ENCODE assay signal across 9 mouse cellular contexts in genomic region chr3:27317288-27318024, GRCm38 (mm10). TPM values are rescaled to one million over a fixed set of nuclear protein-coding genes. Genes with fewer than 3 reads are reported as not detected.
DNase-seq lines count a peak whose midpoint lies in the region; ATAC-seq and TF ChIP-seq lines count a peak whose summit lies in the region.
"Had no signal": no experiment of that assay in that cellular context is flagged by ENCODE, and none has a peak within 500 bp of the region (broad histone marks: within the 10 kb centered on the region; RNA-seq: fewer than 3 reads in every experiment).

No protein-coding gene starts in this region.

- TF ChIP-seq CTCF in spleen, adult 2 months (IDR thresholded peaks at IDR 0.05; ENCODE audit: extremely low read depth, insufficient read depth, insufficient read length, insufficient replicate concordance): no peak

- peaks cover 5 to 9% of the 10 kb centered on the region in 2 experiments for H3K4me1 ChIP-seq in heart, embryonic 14.5 days (ENCODE audit: control insufficient read depth in 2 of 2, insufficient read depth in 2 of 2, low read length in 2 of 2)
- peaks cover 5% of the 10 kb centered on the region; the same call in 1 of the 2 replicates for H3K4me1 ChIP-seq in spleen, adult 2 months (ENCODE audit: control insufficient read depth, insufficient read depth, insufficient read length)
- peaks cover 10% of the 10 kb centered on the region for H3K4me1 ChIP-seq in limb, embryonic 13.5 days
- H3K4me1 ChIP-seq in stomach, embryonic 14.5 days (ENCODE audit: control insufficient read depth, insufficient read depth, low read length): peaks cover 6% of the 10 kb centered on the region; the same call in 1 of the 2 replicates

- no peak overlapping the region; the same call in 1 of the 2 replicates for H3K9ac ChIP-seq in heart, embryonic 14.5 days (ENCODE audit: low read length)
- H3K9ac ChIP-seq in limb, embryonic 13.5 days: no peak overlapping the region; the same call in 1 of the 2 replicates
- no peak overlapping the region for H3K9ac ChIP-seq in stomach, embryonic 14.5 days (replicated peaks; ENCODE audit: low read depth, low read length)

- no peak for ATAC-seq in heart, embryonic 14.5 days (ENCODE audit: insufficient number of reproducible peaks, insufficient read depth, low FRiP score, low read depth)
- peak; percentile 36; the same call in 1 of the 2 replicates for ATAC-seq in limb, embryonic 13.5 days (ENCODE audit: low FRiP score, low read depth)
- ATAC-seq in stomach, embryonic 14.5 days (ENCODE audit: insufficient number of reproducible peaks, insufficient read depth, low FRiP score, low read depth): peak; percentile 33; the same call in 1 of the 2 replicates

- H3K4me2 ChIP-seq in heart, embryonic 14.5 days (ENCODE audit: low read length): peak overlapping the region; percentile 57
- H3K4me2 ChIP-seq in limb, embryonic 13.5 days (replicated peaks): peak overlapping the region; percentile 49
- 0 out of 2 replicates have a peak overlapping the region, but pooled peaks have one; percentile 11 for H3K4me2 ChIP-seq in stomach, embryonic 14.5 days (replicated peaks; ENCODE audit: low read depth, low read length)

- H3K4me3 ChIP-seq in heart, embryonic 14.5 days (ENCODE audit: control insufficient read depth in 1 of 2, insufficient read depth in 1 of 2, low read depth in 1 of 2, low read length in 2 of 2): peak overlapping the region in 1 of 2 experiments; percentile 13; a peak in 2 of 4 replicates
- peak overlapping the region; percentile 74 for H3K4me3 ChIP-seq in spleen, adult 2 months (ENCODE audit: extremely low read depth, insufficient read depth, insufficient read length)
- no peak overlapping the region for H3K4me3 ChIP-seq in limb, embryonic 13.5 days
- H3K4me3 ChIP-seq in stomach, embryonic 14.5 days (ENCODE audit: low read depth, low read length): no peak overlapping the region

- DNase-seq in heart, adult 18-20 months: no peak
- no peak for DNase-seq in spleen, adult 2 months (ENCODE audit: low read depth in 1 of 2, low spot score in 2 of 2)
- no peak for DNase-seq in spleen, postnatal 36 days (ENCODE audit: low spot score in 2 of 2)
- DNase-seq in layer of hippocampus, adult 8-10 months (ENCODE audit: low spot score in 2 of 2): no peak
- no peak for DNase-seq in frontal cortex, postnatal 10 days (ENCODE audit: low spot score in 2 of 2)

- H3K9me3 ChIP-seq in heart, embryonic 14.5 days (ENCODE audit: control insufficient read depth, low read length): no peaks in the 10 kb centered on the region
- no peaks in the 10 kb centered on the region for H3K9me3 ChIP-seq in limb, embryonic 13.5 days
- no peaks in the 10 kb centered on the region for H3K9me3 ChIP-seq in stomach, embryonic 14.5 days (ENCODE audit: control insufficient read depth, low read depth, low read length)

- no peaks in the 10 kb centered on the region for H3K36me3 ChIP-seq in heart, embryonic 14.5 days (ENCODE audit: control insufficient read depth, insufficient read depth, low read length)
- no peaks in the 10 kb centered on the region for H3K36me3 ChIP-seq in spleen, adult 2 months (ENCODE audit: control insufficient read depth, insufficient read depth, low read length)
- no peaks in the 10 kb centered on the region for H3K36me3 ChIP-seq in limb, embryonic 13.5 days
- H3K36me3 ChIP-seq in stomach, embryonic 14.5 days (ENCODE audit: control insufficient read depth, insufficient read depth, low read length): no peaks in the 10 kb centered on the region

- TF ChIP-seq POLR2A in spleen, adult 2 months (IDR thresholded peaks at IDR 0.05; ENCODE audit: low read depth, low read length): peak; percentile 4; the same call in 1 of the 2 replicates

- WGBS in heart, embryonic 14.5 days: 33% methylated on average over 4 of the region's 4 CpGs
- WGBS in spleen, adult 2 months: 1% methylated on average over 4 of the region's 4 CpGs
- WGBS in limb, embryonic 13.5 days: 42% methylated on average over 4 of the region's 4 CpGs
- 22% methylated on average over 4 of the region's 4 CpGs for WGBS in stomach, embryonic 14.5 days

- no peaks in the 10 kb centered on the region for H3K27me3 ChIP-seq in heart, embryonic 14.5 days (ENCODE audit: control insufficient read depth, insufficient read depth, low read length)
- no peaks in the 10 kb centered on the region for H3K27me3 ChIP-seq in spleen, adult 2 months (ENCODE audit: control insufficient read depth, insufficient read depth, low read length)
- H3K27me3 ChIP-seq in limb, embryonic 13.5 days: no peaks in the 10 kb centered on the region
- no peaks in the 10 kb centered on the region for H3K27me3 ChIP-seq in stomach, embryonic 14.5 days (ENCODE audit: control insufficient read depth, insufficient read depth, low read length)

- H3K27ac ChIP-seq in heart, embryonic 14.5 days (replicated peaks in 1 of 2; ENCODE audit: control insufficient read depth in 1 of 2, insufficient read depth in 1 of 2, low read depth in 2 of 2, low read length in 2 of 2): no peak overlapping the region; a peak in 1 of 4 replicates
- peak overlapping the region; percentile 78 for H3K27ac ChIP-seq in spleen, adult 2 months (ENCODE audit: insufficient read depth, low read length)
- H3K27ac ChIP-seq in limb, embryonic 13.5 days: no peak overlapping the region
- H3K27ac ChIP-seq in stomach, embryonic 14.5 days (ENCODE audit: low read length): no peak overlapping the region; the same call in 1 of the 2 replicates

RNA-seq across cellular contexts. Expression of gene Tnfsf10, which starts 0.6 kb away (rescaled TPM):
- 0.23 and 0.30 TPM in 2 replicates for polyA plus RNA-seq in heart, embryonic 14.5 days (2014; fragmentation: Nextera tagmentation; extraction: Ambion mirVana)
- 10 to 100 TPM in 1 of 2 experiments, 1 to 10 TPM in 1; 6.3 to 10.0 TPM for total RNA-seq in heart, adult 18-20 months (2021)
- polyA plus RNA-seq in spleen, adult 2 months (2012; rRNA removed): 1.6 and 1.7 TPM in 2 replicates
- polyA plus RNA-seq in limb, embryonic 13.5 days (2015; fragmentation: Nextera tagmentation; extraction: Ambion mirVana): 0.09 and 0.14 TPM in 2 replicates
- polyA plus RNA-seq in stomach, embryonic 14.5 days (2014; fragmentation: Nextera tagmentation; extraction: Ambion mirVana): 0.13 and 0.17 TPM in 2 replicates
- 1 to 10 TPM; 1.4 to 2.8 (median 2.2) TPM for total RNA-seq in layer of hippocampus, adult 8-10 months (2022)

RNA-seq across cellular contexts. Expression of gene Ghsr, which starts 53.7 kb away (rescaled TPM):
- polyA plus RNA-seq in heart, embryonic 14.5 days (2014; fragmentation: Nextera tagmentation; extraction: Ambion mirVana): not detected in 2 replicates
- not detected for total RNA-seq in heart, adult 18-20 months (2021)
- polyA plus RNA-seq in spleen, adult 2 months (2012; rRNA removed): not detected in 2 replicates
- not detected in 2 replicates for polyA plus RNA-seq in limb, embryonic 13.5 days (2015; fragmentation: Nextera tagmentation; extraction: Ambion mirVana)
- polyA plus RNA-seq in stomach, embryonic 14.5 days (2014; fragmentation: Nextera tagmentation; extraction: Ambion mirVana): not detected in 2 replicates
- 1 to 10 TPM in 2 of 4 experiments, under 1 TPM in 2; 0.90 to 1.7 (median 1.1) TPM for total RNA-seq in layer of hippocampus, adult 8-10 months (2022)
- total RNA-seq: gastrocnemius, postnatal 4 days had no signal
